ENCODE assay signal across 8 mouse cellular contexts in the genomic region with DNA sequence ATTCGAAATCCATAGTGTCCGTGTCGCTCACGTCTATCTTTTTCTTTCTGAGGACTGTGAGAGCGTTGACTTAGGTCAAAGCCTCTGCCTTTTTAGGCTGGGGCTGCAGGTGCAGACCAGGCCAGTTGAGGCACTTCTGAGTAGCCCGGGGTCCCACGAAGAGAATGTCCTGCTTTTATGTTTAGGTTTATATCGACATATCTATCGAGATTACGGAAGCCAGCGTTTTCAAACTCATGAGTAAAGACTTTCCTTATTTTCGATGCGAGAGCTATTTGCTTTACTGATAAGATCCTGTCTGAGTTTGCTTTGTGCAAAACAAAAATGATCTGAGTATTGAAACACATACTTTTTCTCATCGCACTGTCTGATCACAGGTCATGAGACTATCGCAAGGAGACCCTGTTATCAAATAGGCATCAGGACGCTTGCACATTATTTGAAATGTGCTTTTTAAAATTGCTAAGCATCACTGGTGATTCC. TPM values are rescaled to one million over a fixed set of nuclear protein-coding genes. Genes with fewer than 3 reads are reported as not detected.
DNase-seq lines count a peak whose midpoint lies in the region; ATAC-seq and TF ChIP-seq lines count a peak whose summit lies in the region.
"Had no signal": no experiment of that assay in that cellular context is flagged by ENCODE, and none has a peak within 500 bp of the region (broad histone marks: within the 10 kb centered on the region; RNA-seq: fewer than 3 reads in every experiment).

No protein-coding gene starts in this region.

- WGBS in thymus, adult 2 months: under 1% methylated on average over 16 of the region's 16 CpGs
- 11% methylated on average over 16 of the region's 16 CpGs for WGBS in forebrain, embryonic 11.5 days
- 3% methylated on average over 16 of the region's 16 CpGs for WGBS in liver, embryonic 12.5 days (ENCODE audit: insufficient replicate concordance)

- no peak for ATAC-seq in forebrain, embryonic 11.5 days (replicated peaks; ENCODE audit: low FRiP score)
- ATAC-seq in liver, embryonic 12.5 days: no peak
- ATAC-seq in cerebellum, adult (ENCODE audit: insufficient number of reproducible peaks, low FRiP score, low TSS enrichment): no peak

- H3K36me3 ChIP-seq in thymus, adult 2 months (ENCODE audit: control insufficient read depth, insufficient read depth, low read length): no peaks in the 10 kb centered on the region
- H3K36me3 ChIP-seq in forebrain, embryonic 11.5 days (ENCODE audit: control insufficient read depth, insufficient read depth, low read length): no peaks in the 10 kb centered on the region
- H3K36me3 ChIP-seq in liver, embryonic 12.5 days: no peaks in the 10 kb centered on the region
- H3K36me3 ChIP-seq in splenic B cell, adult 2 months (ENCODE audit: control insufficient read depth, insufficient read depth, low read length, poor library complexity, severe bottlenecking): no peaks in the 10 kb centered on the region; the same call in 1 of the 2 replicates

- no peak for TF ChIP-seq CTCF in thymus, adult 2 months (IDR thresholded peaks at IDR 0.05; ENCODE audit: borderline replicate concordance, control insufficient read depth, extremely low read depth, insufficient read depth, low read length, poor library complexity)

- H3K27me3 ChIP-seq in thymus, adult 2 months (ENCODE audit: control insufficient read depth, insufficient read depth, low read length): no peaks in the 10 kb centered on the region
- H3K27me3 ChIP-seq in forebrain, embryonic 11.5 days (ENCODE audit: control insufficient read depth, insufficient read depth, low read length): peaks cover 15% of the 10 kb centered on the region
- peaks cover 22% of the 10 kb centered on the region for H3K27me3 ChIP-seq in liver, embryonic 12.5 days (replicated peaks)
- H3K27me3 ChIP-seq in splenic B cell, adult 2 months (ENCODE audit: control insufficient read depth, insufficient read depth, low read length, poor library complexity, severe bottlenecking): no peaks in the 10 kb centered on the region

- DNase-seq in thymus, adult 2 months: peak; percentile 57
- no peak for DNase-seq in thymus, adult 18-20 months
- no peak for DNase-seq in forebrain, embryonic 11.5 days (ENCODE audit: low spot score)
- peak; percentile 54 for DNase-seq in splenic B cell, adult 2 months (ENCODE audit: low read depth, low spot score)
- no peak for DNase-seq in cerebellum, adult 18-20 months

- H3K4me2 ChIP-seq in forebrain, embryonic 11.5 days (ENCODE audit: low read depth, low read length, severe bottlenecking): peak overlapping the region; percentile 97
- peak overlapping the region; percentile 96 for H3K4me2 ChIP-seq in liver, embryonic 12.5 days

- no peaks in the 10 kb centered on the region for H3K9me3 ChIP-seq in forebrain, embryonic 11.5 days (ENCODE audit: control insufficient read depth, low read length)
- no peaks in the 10 kb centered on the region for H3K9me3 ChIP-seq in liver, embryonic 12.5 days (replicated peaks)

- peak overlapping the region; percentile 97 for H3K4me3 ChIP-seq in thymus, adult 2 months (ENCODE audit: control insufficient read depth, insufficient read depth, low read length)
- peak overlapping the region; percentile 67 for H3K4me3 ChIP-seq in forebrain, embryonic 11.5 days (ENCODE audit: low read depth, low read length)
- peak overlapping the region; percentile 95 for H3K4me3 ChIP-seq in liver, embryonic 12.5 days

- H3K4me1 ChIP-seq in thymus, adult 2 months (replicated peaks; ENCODE audit: control insufficient read depth, insufficient read depth, low read length): peaks cover 13% of the 10 kb centered on the region
- peaks cover 4% of the 10 kb centered on the region; the same call in 1 of the 2 replicates for H3K4me1 ChIP-seq in forebrain, embryonic 11.5 days (replicated peaks; ENCODE audit: control insufficient read depth, insufficient read depth, low read length)
- H3K4me1 ChIP-seq in liver, embryonic 12.5 days: peaks cover 45% of the 10 kb centered on the region

- peak overlapping the region; percentile 65; the same call in 1 of the 2 replicates for H3K9ac ChIP-seq in forebrain, embryonic 11.5 days (ENCODE audit: low read length)
- peak overlapping the region; percentile 98 for H3K9ac ChIP-seq in liver, embryonic 12.5 days

- no peak for TF ChIP-seq POLR2A in thymus, adult 2 months (IDR thresholded peaks at IDR 0.05; ENCODE audit: control insufficient read depth, extremely low read depth, insufficient read depth, low read length, poor library complexity)

- peak overlapping the region; percentile 97 for H3K27ac ChIP-seq in thymus, adult 2 months (ENCODE audit: control insufficient read depth, insufficient read depth, low read length)
- no peak overlapping the region for H3K27ac ChIP-seq in forebrain, embryonic 11.5 days (ENCODE audit: low read depth, low read length)
- peak overlapping the region; percentile 93 for H3K27ac ChIP-seq in liver, embryonic 12.5 days

RNA-seq across cellular contexts. Expression of a gene that starts 1.8 kb away (rescaled TPM):
- polyA plus RNA-seq in thymus, adult 2 months (2012; rRNA removed): 645 and 923 TPM in 2 replicates
- polyA plus RNA-seq in forebrain, embryonic 11.5 days (2014; fragmentation: Nextera tagmentation; extraction: Ambion mirVana): 3.4 and 4.2 TPM in 2 replicates
- 59.1 and 61.0 TPM in 2 replicates for polyA plus RNA-seq in liver, embryonic 12.5 days (2016; fragmentation: Nextera tagmentation; extraction: Ambion mirVana)

RNA-seq across cellular contexts. Expression of a gene that starts 59.0 kb away (rescaled TPM):
- not detected in 2 replicates for polyA plus RNA-seq in thymus, adult 2 months (2012; rRNA removed)
- not detected in 2 replicates for polyA plus RNA-seq in forebrain, embryonic 11.5 days (2014; fragmentation: Nextera tagmentation; extraction: Ambion mirVana)
- polyA plus RNA-seq in liver, embryonic 12.5 days (2016; fragmentation: Nextera tagmentation; extraction: Ambion mirVana): not detected in 2 replicates
- polyA plus RNA-seq: large intestine, adult 2 months had no signal

Comparison
In these comparisons a context has a peak if more than half of its experiments do, and no peak if none do; other contexts are left out.
1. DNase-seq: peak in thymus, adult 2 months (single experiment) and splenic B cell, adult 2 months (single experiment); none in thymus, adult 18-20 months (0 of 2), forebrain, embryonic 11.5 days (single experiment) and cerebellum, adult 18-20 months (0 of 2).
2. RNA of a gene that starts 1.8 kb away (polyA plus RNA-seq): 645 to 923 TPM in thymus, adult 2 months and 59.1 to 61.0 TPM in liver, embryonic 12.5 days; 3.4 to 4.2 TPM in forebrain, embryonic 11.5 days; every median in the first group is over 10 times any median in the second.
3. Peak in every context shown above with its lines, with median percentiles within 50 percentile points of each other: H3K4me3 ChIP-seq.